42 mouse cellular contexts compared by ENCODE assay signal in the genomic region with DNA sequence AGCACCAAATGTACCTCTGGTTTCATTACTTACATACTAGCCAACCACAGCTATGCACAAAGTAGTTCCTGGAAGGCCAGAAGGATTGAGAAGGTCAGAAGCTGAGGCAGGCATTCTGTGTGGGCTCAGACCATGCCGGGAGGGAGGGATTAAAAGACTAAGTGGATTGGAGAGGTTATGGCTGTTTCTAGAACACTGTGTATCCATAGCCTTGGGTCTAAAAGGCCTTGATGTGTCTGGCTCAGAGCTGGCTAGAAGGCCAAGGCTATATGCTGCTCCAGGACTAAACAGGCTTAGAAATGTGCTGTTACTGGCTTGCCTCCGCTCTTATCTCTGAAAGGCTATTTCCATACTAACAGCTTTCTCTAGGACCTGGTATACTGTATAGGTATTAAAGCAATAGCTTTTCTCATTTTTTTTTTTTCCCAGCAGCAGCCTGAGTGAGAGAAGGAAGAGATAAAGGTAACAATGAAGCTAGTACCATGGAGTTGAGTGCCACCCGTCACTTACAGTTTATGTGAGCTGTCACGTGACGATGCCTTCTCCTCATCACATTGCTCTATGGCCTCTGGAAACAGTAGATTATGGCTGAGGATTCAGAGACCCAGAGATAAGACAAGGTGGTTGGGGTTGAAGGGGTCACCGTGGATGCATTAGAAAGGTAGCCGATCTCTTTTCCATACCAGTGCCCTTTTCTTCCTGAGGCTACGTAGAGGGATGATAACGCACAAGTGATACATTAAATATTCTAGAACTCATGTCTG. TPM values are rescaled to one million over a fixed set of nuclear protein-coding genes. Genes with fewer than 3 reads are reported as not detected.
DNase-seq lines count a peak whose midpoint lies in the region; ATAC-seq and TF ChIP-seq lines count a peak whose summit lies in the region.
"Had no signal": no experiment of that assay in that cellular context is flagged by ENCODE, and none has a peak within 500 bp of the region (broad histone marks: within the 10 kb centered on the region; RNA-seq: fewer than 3 reads in every experiment).

No protein-coding gene starts in this region.

- peaks cover 2 to 13% of the 10 kb centered on the region in 2 experiments; a peak in 2 of 4 replicates for H3K4me1 ChIP-seq in MEL (ENCODE audit: control insufficient read depth in 1 of 2, insufficient read depth in 2 of 2, low read length in 2 of 2)
- H3K4me1 ChIP-seq in kidney, embryonic 15.5 days: no peaks in the 10 kb centered on the region
- H3K4me1 ChIP-seq: embryonic facial prominence, embryonic 10.5 days; embryonic facial prominence, embryonic 15.5 days; forebrain, embryonic 13.5 days; limb, embryonic 15.5 days; midbrain, embryonic 13.5 days had no signal

- TF ChIP-seq RAD21 in MEL (IDR thresholded peaks at IDR 0.05; ENCODE audit: low read depth, low read length): no peak

- no peak for TF ChIP-seq POLR2A in MEL (IDR thresholded peaks at IDR 0.05; ENCODE audit: control insufficient read depth in 1 of 2, insufficient read depth in 1 of 2, low read depth in 1 of 2, low read length in 2 of 2, poor library complexity in 1 of 2)

- no peak for TF ChIP-seq CTCF in MEL (IDR thresholded peaks at IDR 0.05 in 2 of 3, conservative IDR thresholded peaks at IDR 0.05 in 1 of 3; ENCODE audit: control insufficient read depth in 1 of 3, insufficient read depth in 1 of 3, low read depth in 2 of 3, low read length in 3 of 3, poor library complexity in 1 of 3, severe bottlenecking in 1 of 3)

- no peak for TF ChIP-seq EP300 in MEL (IDR thresholded peaks at IDR 0.05; ENCODE audit: low read depth in 1 of 2, low read length in 2 of 2)

- H3K79me2 ChIP-seq in MEL (ENCODE audit: control insufficient read depth, insufficient read depth, low read length, poor library complexity): no peaks in the 10 kb centered on the region

- no peak overlapping the region; a peak in 1 of 4 replicates for H3K4me3 ChIP-seq in MEL (ENCODE audit: control insufficient read depth in 1 of 2, insufficient read depth in 1 of 2, low read depth in 2 of 2, low read length in 2 of 2)
- H3K4me3 ChIP-seq in kidney, embryonic 15.5 days (replicated peaks): no peak overlapping the region
- H3K4me3 ChIP-seq: embryonic facial prominence, embryonic 10.5 days; embryonic facial prominence, embryonic 15.5 days; forebrain, embryonic 13.5 days; heart, embryonic 10.5 days; limb, embryonic 15.5 days; midbrain, embryonic 13.5 days had no signal

- DNase-seq in ovary, adult 18-20 months (ENCODE audit: low spot score): peak; percentile 29
- no peak for DNase-seq in ovary, postnatal 10 days (ENCODE audit: low spot score)
- DNase-seq in MEL (ENCODE audit: low read depth, low spot score): peak; percentile 24
- peak; percentile 41 for DNase-seq in adrenal gland, postnatal 10 days
- DNase-seq in c-Kit-positive CD71-positive TER-119-positive erythroid progenitor cells, embryonic 14.5 days (ENCODE audit: low spot score): peak; percentile 3
- no peak for DNase-seq in left cerebral cortex, adult 18-20 months (ENCODE audit: low spot score in 2 of 2)
- DNase-seq: B cell, adult 2 months; cerebellum, adult 8-10 months; cerebellum, postnatal 25 days; gastrocnemius, postnatal 25 days; heart, adult 11 months; heart, postnatal 4 days; kidney, adult 11 months; kidney, postnatal 25 days; lung, adult 2 months; lung, postnatal 10 days; right cerebral cortex, postnatal 4 days; thymus, postnatal 14 days had no signal

- H3K27ac ChIP-seq in MEL (ENCODE audit: control insufficient read depth, low read depth, low read length): peak overlapping the region; percentile 26
- H3K27ac ChIP-seq in kidney, embryonic 15.5 days: no peak overlapping the region
- H3K27ac ChIP-seq: embryonic facial prominence, embryonic 10.5 days; embryonic facial prominence, embryonic 15.5 days; forebrain, embryonic 13.5 days; heart, embryonic 10.5 days; hindbrain, embryonic 14.5 days; limb, embryonic 15.5 days; liver, embryonic 14.5 days; macrophage; midbrain, embryonic 13.5 days had no signal

- no peaks in the 10 kb centered on the region for H3K9me3 ChIP-seq in MEL (replicated peaks; ENCODE audit: insufficient read depth, low read length)
- no peaks in the 10 kb centered on the region for H3K9me3 ChIP-seq in kidney, embryonic 15.5 days (replicated peaks)
- H3K9me3 ChIP-seq: embryonic facial prominence, embryonic 10.5 days; embryonic facial prominence, embryonic 15.5 days; forebrain, embryonic 13.5 days; heart, embryonic 10.5 days; limb, embryonic 15.5 days; midbrain, embryonic 13.5 days had no signal

- H3K9ac ChIP-seq in MEL (ENCODE audit: control insufficient read depth, low read depth, low read length, poor library complexity, severe bottlenecking): no peak overlapping the region
- H3K9ac ChIP-seq in kidney, embryonic 15.5 days: no peak overlapping the region
- H3K9ac ChIP-seq: embryonic facial prominence, embryonic 15.5 days; forebrain, embryonic 13.5 days; hindbrain, embryonic 14.5 days; limb, embryonic 15.5 days; liver, embryonic 14.5 days; midbrain, embryonic 13.5 days had no signal

- H3K4me2 ChIP-seq in kidney, embryonic 15.5 days: no peak overlapping the region
- H3K4me2 ChIP-seq: embryonic facial prominence, embryonic 15.5 days; forebrain, embryonic 13.5 days; hindbrain, embryonic 14.5 days; limb, embryonic 15.5 days; midbrain, embryonic 13.5 days had no signal

- H3K27me3 ChIP-seq in MEL (ENCODE audit: control insufficient read depth in 1 of 2, insufficient read depth in 2 of 2, low read length in 2 of 2): no peaks in the 10 kb centered on the region
- H3K27me3 ChIP-seq in kidney, embryonic 15.5 days: no peaks in the 10 kb centered on the region
- H3K27me3 ChIP-seq: embryonic facial prominence, embryonic 15.5 days; forebrain, embryonic 13.5 days; limb, embryonic 15.5 days; midbrain, embryonic 13.5 days; Patski had no signal

- 94% methylated on average over 9 of the region's 9 CpGs for WGBS in kidney, embryonic 15.5 days

- H3K36me3 ChIP-seq in MEL (ENCODE audit: control insufficient read depth in 1 of 2, insufficient read depth in 2 of 2, low read length in 2 of 2): peaks cover 0 to 14% of the 10 kb centered on the region in 2 experiments; a peak in 2 of 4 replicates
- H3K36me3 ChIP-seq in kidney, embryonic 15.5 days: no peaks in the 10 kb centered on the region
- H3K36me3 ChIP-seq: embryonic facial prominence, embryonic 10.5 days; embryonic facial prominence, embryonic 15.5 days; heart, embryonic 10.5 days; limb, embryonic 15.5 days; midbrain, embryonic 13.5 days had no signal

- no peak for ATAC-seq in kidney, embryonic 15.5 days (replicated peaks; ENCODE audit: low FRiP score)
- ATAC-seq: forebrain, embryonic 13.5 days; midbrain, embryonic 13.5 days; Patski had no signal

TF ChIP-seq in MEL, 35 proteins besides CTCF, POLR2A, EP300 and RAD21:
- TF ChIP-seq RCOR1 (IDR thresholded peaks at IDR 0.05; ENCODE audit: low read depth, low read length): no peak
- peak; percentile 86 for TF ChIP-seq USF1 (IDR thresholded peaks at IDR 0.05; ENCODE audit: low read depth, low read length)
- TF ChIP-seq POLR2AphosphoS2 (IDR thresholded peaks at IDR 0.05; ENCODE audit: low read length): no peak
- TF ChIP-seq JUND (IDR thresholded peaks at IDR 0.05; ENCODE audit: low read depth, low read length): no peak
- no peak for TF ChIP-seq KAT2A (conservative IDR thresholded peaks at IDR 0.05; ENCODE audit: low read depth, low read length)
- no peak for TF ChIP-seq MAZ (IDR thresholded peaks at IDR 0.05; ENCODE audit: low read depth, low read length)
- no peak for TF ChIP-seq SMC3 (IDR thresholded peaks at IDR 0.05; ENCODE audit: low read depth, low read length)
- peak in 1 of 2 experiments; percentile 52; a peak in 1 of 4 replicates for TF ChIP-seq USF2 (IDR thresholded peaks at IDR 0.05; ENCODE audit: borderline replicate concordance in 1 of 2, insufficient read depth in 1 of 2, low read depth in 1 of 2, low read length in 2 of 2)
- TF ChIP-seq ZNF384 (IDR thresholded peaks at IDR 0.05; ENCODE audit: low read depth, low read length): peak; percentile 37; the same call in 1 of the 2 replicates
- TF ChIP-seq ZC3H11A (IDR thresholded peaks at IDR 0.05; ENCODE audit: low read depth, low read length): no peak
- TF ChIP-seq BHLHE40 (IDR thresholded peaks at IDR 0.05; ENCODE audit: borderline replicate concordance, low read depth, low read length): peak; percentile 17; the same call in 1 of the 2 replicates

RNA-seq across cellular contexts. Expression of a gene that starts 59.4 kb away (rescaled TPM):
- total RNA-seq in MEL (2012; rRNA removed): not detected in 2 replicates
- not detected for polyA plus RNA-seq in MEL (2012; ENCODE audit: insufficient read depth in 1 of 2, insufficient read length in 2 of 2, low read depth in 1 of 2, low replicate concordance in 2 of 2, missing spikeins in 1 of 2)
- not detected for total RNA-seq in adrenal gland, postnatal 10 days (2021)
- polyA plus RNA-seq in kidney, embryonic 15.5 days (2015; fragmentation: Nextera tagmentation; extraction: Ambion mirVana): not detected in 2 replicates
- not detected for total RNA-seq in left cerebral cortex, adult 18-20 months (2021)
- total RNA-seq: gastrocnemius, adult 18-20 months; gastrocnemius, postnatal 25 days; heart, postnatal 4 days; layer of hippocampus, adult 18-20 months; layer of hippocampus, postnatal 10 days; left cerebral cortex, adult 8-10 months; left cerebral cortex, postnatal 36 days; megakaryocyte-erythroid progenitor cell, adult 5-6 weeks; monocyte, adult 5-6 weeks had no signal
- polyA plus RNA-seq: brain, embryonic 14.5 days; embryonic facial prominence, embryonic 10.5 days; embryonic facial prominence, embryonic 15.5 days; forebrain, embryonic 13.5 days; heart, embryonic 10.5 days; heart, embryonic 16.5 days; hindbrain, embryonic 14.5 days; kidney, embryonic 14.5 days; limb, embryonic 15.5 days; liver, embryonic 14.5 days; lung, adult 2 months; macrophage; midbrain, embryonic 13.5 days; neural tube, embryonic 14.5 days; Patski; spleen, adult 2 months; urinary bladder, adult 2 months had no signal

Comparison
In these comparisons a context has a peak if more than half of its experiments do, and no peak if none do; other contexts are left out.
1. DNase-seq: peak in ovary, adult 18-20 months (single experiment), MEL (single experiment), adrenal gland, postnatal 10 days (single experiment) and c-Kit-positive CD71-positive TER-119-positive erythroid progenitor cells, embryonic 14.5 days (single experiment); none in ovary, postnatal 10 days (single experiment) and left cerebral cortex, adult 18-20 months (0 of 2).